Mouse (Mus musculus): Measurements from ENCODE around the gene Bmpr1a. TPM values are rescaled to one million over a fixed set of nuclear protein-coding genes. Genes with fewer than 3 reads are reported as not detected.

Bmpr1a gene
- polyA plus RNA-seq, 1 experiment from 2014 or later: 44.1 TPM

- Histone ChIP-seq H3K27me3 (no peaks in the 10 kb centered on the region), H3K4me3 (no peak overlapping the region), H3K36me3 (no peaks in the 10 kb centered on the region), H3K9ac (replicated peaks) (no peak overlapping the region), H3K4me1 (peaks cover 11% of the 10 kb centered on the region), H3K27ac (replicated peaks) (peak overlapping the region; percentile 36; the same call in 1 of the 2 replicates), H3K4me2 (replicated peaks) (no peak overlapping the region), H3K9me3 (no peaks in the 10 kb centered on the region)
- peak; percentile 66; the same call in 1 of the 2 replicates for ATAC-seq (ENCODE audit: low FRiP score, low read depth)
- WGBS: 64% methylated on average over 6 of the region's 6 CpGs
These were observed 19.4 kb downstream of the Bmpr1a start for GRCm38 (mm10) chr14:34483469-34484341.

GRCm38 (mm10) chr14:34471591-34471990 is 31.6 kb downstream of the Bmpr1a start:
- H3K4me3 ChIP-seq: no peak overlapping the region
- no peaks in the 10 kb centered on the region for H3K9me3 ChIP-seq
- H3K4me2 ChIP-seq (replicated peaks): no peak overlapping the region
- no peak for ATAC-seq (ENCODE audit: low FRiP score, low read depth)
- no peak overlapping the region for H3K27ac ChIP-seq (replicated peaks)
- no peak overlapping the region for H3K9ac ChIP-seq (replicated peaks)
- no peaks in the 10 kb centered on the region for H3K27me3 ChIP-seq
- no peaks in the 10 kb centered on the region for H3K4me1 ChIP-seq
- H3K36me3 ChIP-seq: no peaks in the 10 kb centered on the region

- 78% methylated on average over 3 of the region's 3 CpGs for WGBS
- no peak for ATAC-seq (ENCODE audit: low FRiP score, low read depth)
- H3K4me3 ChIP-seq: no peak overlapping the region
These were observed 36.9 kb downstream of the Bmpr1a start for GRCm38 (mm10) chr14:34466291-34466690.

DNA sequence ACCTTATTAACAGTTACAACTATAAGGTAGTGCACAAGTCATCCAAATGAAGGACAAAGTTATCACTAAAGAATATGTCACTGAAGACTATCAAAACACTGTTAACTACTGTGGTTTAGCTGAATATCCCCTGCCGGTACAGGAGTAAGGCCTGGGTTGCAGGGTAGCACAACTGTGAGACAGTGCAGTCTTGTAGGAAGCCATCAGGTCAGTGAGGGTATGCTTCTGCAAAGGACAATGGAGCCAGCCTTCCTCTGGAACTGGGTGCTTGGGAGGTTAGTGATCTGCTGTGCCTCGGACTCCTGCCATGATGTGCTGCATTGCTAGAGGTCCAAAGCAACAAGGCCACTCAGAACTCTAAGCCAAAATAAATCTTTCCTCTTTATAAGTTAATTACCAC is 43.8 kb downstream of the Bmpr1a start:
- Histone ChIP-seq H3K9ac (replicated peaks) (no peak overlapping the region), H3K36me3 (peaks cover 4% of the 10 kb centered on the region; the same call in 1 of the 2 replicates), H3K4me1 (peaks cover 6% of the 10 kb centered on the region; the same call in 1 of the 2 replicates), H3K27ac (replicated peaks) (0 out of 2 replicates have a peak overlapping the region, but pooled peaks have one; percentile 30), H3K4me2 (replicated peaks) (no peak overlapping the region), H3K4me3 (no peak overlapping the region), H3K9me3 (no peaks in the 10 kb centered on the region), H3K27me3 (no peaks in the 10 kb centered on the region)
- ATAC-seq (ENCODE audit: low FRiP score, low read depth): no peak
- WGBS: 92% methylated on average over 2 of the region's 2 CpGs

More at GRCm38 (mm10) chr14:34466291-34466690, 36.9 kb downstream of the Bmpr1a start:
- no peaks in the 10 kb centered on the region for H3K27me3 ChIP-seq
- no peak overlapping the region for H3K9ac ChIP-seq (replicated peaks)
- H3K4me2 ChIP-seq (replicated peaks): no peak overlapping the region
- no peaks in the 10 kb centered on the region for H3K4me1 ChIP-seq
- no peaks in the 10 kb centered on the region for H3K9me3 ChIP-seq
- no peaks in the 10 kb centered on the region for H3K36me3 ChIP-seq
- no peak overlapping the region for H3K27ac ChIP-seq (replicated peaks)

DNA sequence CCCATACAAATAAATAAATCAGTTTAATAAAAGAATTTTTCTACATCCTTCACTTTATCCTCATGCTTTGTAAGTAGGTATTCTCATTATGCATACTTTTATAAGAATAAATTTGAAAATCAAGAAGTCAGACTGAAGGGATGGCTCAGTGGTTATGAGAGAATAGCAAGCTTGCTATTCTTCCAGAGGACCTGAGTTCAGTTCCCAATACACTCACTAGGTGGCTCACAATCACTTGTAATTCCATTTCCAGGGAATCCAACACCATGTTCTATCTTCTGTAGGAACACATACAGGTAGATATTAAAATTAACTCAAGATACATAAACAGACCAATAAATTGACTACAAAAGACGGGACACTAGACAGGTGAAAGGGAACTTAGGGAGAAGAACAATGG is 44.3 kb downstream of the Bmpr1a start:
- 84% methylated on average over 1 of the region's 1 CpGs for WGBS
- peaks cover 4% of the 10 kb centered on the region; the same call in 1 of the 2 replicates for H3K36me3 ChIP-seq
- H3K27me3 ChIP-seq: no peaks in the 10 kb centered on the region
- no peak overlapping the region for H3K4me3 ChIP-seq
- H3K9ac ChIP-seq (replicated peaks): no peak overlapping the region
- no peaks in the 10 kb centered on the region for H3K9me3 ChIP-seq
- no peak overlapping the region for H3K4me2 ChIP-seq (replicated peaks)
- ATAC-seq (ENCODE audit: low FRiP score, low read depth): 0 out of 2 replicates have a peak, but pooled peaks have one; percentile 27
- peaks cover 11% of the 10 kb centered on the region; the same call in 1 of the 2 replicates for H3K4me1 ChIP-seq
- H3K27ac ChIP-seq (replicated peaks): no peak overlapping the region

DNA sequence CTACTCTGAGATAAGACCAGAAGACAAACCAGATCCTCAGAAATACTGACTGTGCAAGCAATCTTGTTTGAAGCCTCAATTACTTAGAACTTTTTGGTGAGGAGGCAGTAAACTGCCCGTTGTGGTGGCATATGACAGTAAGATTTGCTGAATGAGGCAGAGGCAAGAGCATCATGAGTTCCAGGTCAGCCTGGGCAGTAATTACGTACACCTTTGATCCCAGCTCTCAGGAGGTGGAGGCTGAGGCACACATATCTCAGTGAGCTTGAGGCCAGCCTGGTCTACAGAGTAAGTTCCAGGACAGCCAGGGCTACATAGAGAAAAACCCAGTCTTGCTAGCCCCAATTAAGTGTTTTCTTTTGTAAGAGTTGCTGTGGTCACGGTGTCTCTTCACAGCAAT is 48.9 kb downstream of the Bmpr1a start:
- ATAC-seq (ENCODE audit: low FRiP score, low read depth): no peak
- no peak overlapping the region for H3K4me2 ChIP-seq (replicated peaks)

GRCm38 (mm10) chr14:34453648-34454047 is 49.5 kb downstream of the Bmpr1a start:
- Histone ChIP-seq H3K9me3 (no peaks in the 10 kb centered on the region), H3K4me2 (replicated peaks) (0 out of 2 replicates have a peak overlapping the region, but pooled peaks have one; percentile 16), H3K4me1 (peaks cover 19% of the 10 kb centered on the region), H3K4me3 (no peak overlapping the region), H3K9ac (replicated peaks) (no peak overlapping the region), H3K27ac (replicated peaks) (peak overlapping the region; percentile 78), H3K27me3 (no peaks in the 10 kb centered on the region), H3K36me3 (peaks cover 4% of the 10 kb centered on the region; the same call in 1 of the 2 replicates)
- WGBS: 5% methylated on average over 6 of the region's 6 CpGs
- ATAC-seq (ENCODE audit: low FRiP score, low read depth): peak; percentile 86

More for the DNA sequence above, 48.9 kb downstream of the Bmpr1a start:
- Histone ChIP-seq H3K4me1 (peaks cover 19% of the 10 kb centered on the region), H3K4me3 (no peak overlapping the region), H3K27ac (replicated peaks) (peak overlapping the region; percentile 78), H3K9ac (replicated peaks) (no peak overlapping the region), H3K27me3 (no peaks in the 10 kb centered on the region), H3K36me3 (peaks cover 4% of the 10 kb centered on the region; the same call in 1 of the 2 replicates), H3K9me3 (no peaks in the 10 kb centered on the region)
- 39% methylated on average over 3 of the region's 3 CpGs for WGBS

DNA sequence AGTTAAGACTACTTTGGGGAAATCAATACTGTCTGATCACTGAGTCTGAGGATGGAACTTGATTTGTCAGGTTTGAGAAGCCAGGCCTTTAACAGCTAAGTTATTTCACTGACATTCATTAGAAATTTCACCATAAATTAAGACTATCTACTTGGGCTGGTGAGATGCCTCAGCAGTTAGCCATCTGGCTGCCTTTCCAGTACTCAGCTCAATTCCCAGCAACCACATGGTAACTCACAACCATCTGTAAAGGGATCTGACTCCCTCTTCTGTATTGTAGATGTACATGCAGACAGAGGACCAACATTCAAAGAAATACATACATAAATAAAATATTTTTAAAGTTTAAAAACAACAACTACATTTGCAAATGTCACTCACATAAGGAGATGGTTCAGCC is 51.3 kb downstream of the Bmpr1a start:
- no peak overlapping the region for H3K27ac ChIP-seq (replicated peaks)
- H3K4me3 ChIP-seq: no peak overlapping the region
- peaks cover 7% of the 10 kb centered on the region for H3K36me3 ChIP-seq
- no peak overlapping the region for H3K4me2 ChIP-seq (replicated peaks)
- H3K9ac ChIP-seq (replicated peaks): no peak overlapping the region
- H3K27me3 ChIP-seq: no peaks in the 10 kb centered on the region
- no peaks in the 10 kb centered on the region for H3K9me3 ChIP-seq
- ATAC-seq (ENCODE audit: low FRiP score, low read depth): no peak
- peaks cover 19% of the 10 kb centered on the region for H3K4me1 ChIP-seq

DNA sequence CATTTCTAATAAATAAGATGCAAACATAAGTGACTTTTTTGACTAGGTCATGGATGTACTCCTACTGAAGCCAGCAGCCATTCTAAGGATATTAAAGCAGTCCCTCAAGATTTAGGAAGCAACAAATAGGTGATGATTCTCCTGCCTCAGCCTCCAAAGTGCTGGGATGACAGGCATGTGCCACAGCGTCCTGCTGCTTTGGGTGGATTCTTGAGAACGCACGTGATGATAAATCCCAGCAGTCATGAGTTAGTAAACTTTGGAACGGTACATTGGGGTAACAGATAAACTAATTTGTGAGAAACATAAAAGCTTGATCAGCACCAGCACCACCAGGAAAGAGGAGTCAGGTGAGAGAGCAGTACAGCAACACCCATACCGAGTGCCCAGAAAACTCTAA is 52.7 kb downstream of the Bmpr1a start:
- Histone ChIP-seq H3K9me3 (no peaks in the 10 kb centered on the region), H3K9ac (replicated peaks) (no peak overlapping the region), H3K36me3 (peaks cover 17% of the 10 kb centered on the region), H3K4me2 (replicated peaks) (no peak overlapping the region), H3K4me1 (peaks cover 19% of the 10 kb centered on the region), H3K27me3 (no peaks in the 10 kb centered on the region), H3K27ac (replicated peaks) (no peak overlapping the region), H3K4me3 (no peak overlapping the region)
- WGBS: 96% methylated on average over 5 of the region's 5 CpGs
- no peak for ATAC-seq (ENCODE audit: low FRiP score, low read depth)

DNA sequence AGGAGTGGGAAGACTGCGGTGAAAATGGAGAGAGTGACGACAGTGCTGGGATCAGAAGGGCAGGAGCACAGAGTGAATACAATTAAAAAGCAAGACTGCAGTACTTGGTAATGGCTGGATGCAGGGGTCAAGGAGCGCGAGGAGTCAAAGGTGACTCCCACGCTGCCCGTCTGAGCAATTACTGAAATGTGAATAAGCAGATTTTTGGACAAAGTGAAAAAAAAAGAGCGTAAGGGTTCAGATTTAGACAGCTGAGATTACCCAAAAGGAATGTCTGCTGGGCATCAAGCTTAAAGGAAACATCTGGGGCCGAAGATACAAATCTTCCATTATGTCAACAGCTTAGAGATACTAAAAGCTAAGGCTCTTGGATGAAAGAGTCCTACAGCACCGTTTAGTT is 53.3 kb downstream of the Bmpr1a start:
- Histone ChIP-seq H3K4me1 (peaks cover 17% of the 10 kb centered on the region), H3K9ac (replicated peaks) (no peak overlapping the region), H3K27ac (replicated peaks) (no peak overlapping the region), H3K27me3 (no peaks in the 10 kb centered on the region), H3K9me3 (no peaks in the 10 kb centered on the region), H3K36me3 (peaks cover 17% of the 10 kb centered on the region), H3K4me3 (no peak overlapping the region), H3K4me2 (replicated peaks) (no peak overlapping the region)
- no peak for ATAC-seq (ENCODE audit: low FRiP score, low read depth)
- 51% methylated on average over 9 of the region's 9 CpGs for WGBS

GRCm38 (mm10) chr14:34448398-34448797 is 54.7 kb downstream of the Bmpr1a start:
- no peaks in the 10 kb centered on the region for H3K27me3 ChIP-seq
- H3K4me3 ChIP-seq: no peak overlapping the region
- peaks cover 18% of the 10 kb centered on the region for H3K36me3 ChIP-seq
- no peak for ATAC-seq (ENCODE audit: low FRiP score, low read depth)
- H3K9ac ChIP-seq (replicated peaks): no peak overlapping the region
- H3K4me2 ChIP-seq (replicated peaks): no peak overlapping the region
- H3K4me1 ChIP-seq: peaks cover 3% of the 10 kb centered on the region
- no peaks in the 10 kb centered on the region for H3K9me3 ChIP-seq
- H3K27ac ChIP-seq (replicated peaks): no peak overlapping the region

GRCm38 (mm10) chr14:34447659-34448058 is 55.5 kb downstream of the Bmpr1a start:
- H3K27ac ChIP-seq (replicated peaks): no peak overlapping the region
- no peak overlapping the region for H3K4me2 ChIP-seq (replicated peaks)
- ATAC-seq (ENCODE audit: low FRiP score, low read depth): no peak
- no peak overlapping the region for H3K4me3 ChIP-seq
- no peaks in the 10 kb centered on the region for H3K27me3 ChIP-seq
- peaks cover 25% of the 10 kb centered on the region for H3K36me3 ChIP-seq
- no peak overlapping the region for H3K9ac ChIP-seq (replicated peaks)
- no peaks in the 10 kb centered on the region for H3K4me1 ChIP-seq
- WGBS: 93% methylated on average over 4 of the region's 4 CpGs
- H3K9me3 ChIP-seq: no peaks in the 10 kb centered on the region

All from midbrain, embryonic 12.5 days (tissue).